Mouse (Mus musculus): ENCODE data around the gene Ifitm10.

GRCm38 (mm10) chr7:142331281-142331680 lies 42.3 kb downstream of the Ifitm10 start:
- TF ChIP-seq CTCF (IDR thresholded peaks at IDR 0.05; ENCODE audit: insufficient read depth, low read length) (no peak), POLR2A (IDR thresholded peaks at IDR 0.05; ENCODE audit: borderline replicate concordance, extremely low read depth, low read depth, low read length) (no peak)

Data from lung, adult 2 months (tissue).